Mouse (Mus musculus) CH12.LX (cell line): Measurements from ENCODE around the gene Txndc15. TPM values are rescaled to one million over a fixed set of nuclear protein-coding genes. Genes with fewer than 3 reads are reported as not detected.

ENCODE experiments used
- DNase-seq: peaks from one replicate; pipeline ENCODE4 v3.0.0-alpha.2; 2013; ENCODE audit errors: extremely low read depth
- H3K27ac ChIP-seq: 2 replicates; pipeline ENCODE4 v1.5.1; 2012; ENCODE audit warnings: low read depth, mild to moderate bottlenecking, control low read depth, moderate library complexity; ENCODE audit not compliant: insufficient read depth
- H3K27me3 ChIP-seq: replicated peaks from 2 replicates; pipeline ENCODE3; 2012; ENCODE audit warnings: inconsistent platforms
- H3K36me3 ChIP-seq, 2 experiments: replicated peaks in 1 of 2; 2 replicates each; pipeline versions ENCODE3 to v1.6.1; 2012; ENCODE audit warnings: inconsistent platforms in 1 of 2, low read length in 1 of 2, mild to moderate bottlenecking in 1 of 2, mixed read lengths in 1 of 2, moderate library complexity in 1 of 2; ENCODE audit not compliant: control insufficient read depth in 1 of 2, insufficient read depth in 1 of 2
- H3K4me1 ChIP-seq, 2 experiments: 2 replicates each; pipeline ENCODE4 v1.6.1; 2012; ENCODE audit warnings: inconsistent platforms in 1 of 2, moderate library complexity in 1 of 2; ENCODE audit not compliant: insufficient read depth in 2 of 2, control insufficient read depth in 1 of 2
- H3K4me2 ChIP-seq: 2 replicates; pipeline ENCODE4 v1.6.1; 2012; ENCODE audit warnings: low read depth, mild to moderate bottlenecking, control low read depth; ENCODE audit not compliant: poor library complexity, insufficient read depth, severe bottlenecking
- H3K4me3 ChIP-seq, 3 experiments: fragments of 150-350 bp in 1 of 3; sonication (generic) in 1 of 3; replicated peaks in 1 of 3; 2 replicates each; pipeline versions ENCODE3 to v1.5.1; 2011 to 2012; ENCODE audit warnings: low read depth in 2 of 3, low read length in 2 of 3, mild to moderate bottlenecking in 2 of 3, moderate library complexity in 2 of 3, control low read depth in 1 of 3, improper control_type of control experiment in 1 of 3, inconsistent platforms in 1 of 3, mixed read lengths in 1 of 3; ENCODE audit not compliant: poor library complexity in 1 of 3
- H3K79me2 ChIP-seq: replicated peaks from 2 replicates; pipeline ENCODE4 v1.6.1; 2012; ENCODE audit warnings: mild to moderate bottlenecking, moderate library complexity; ENCODE audit not compliant: control insufficient read depth, poor library complexity, insufficient read depth, severe bottlenecking; ENCODE audit errors: extremely low read depth
- H3K9ac ChIP-seq: 2 replicates; pipeline ENCODE4 v1.6.1; 2012; ENCODE audit warnings: low read depth, mild to moderate bottlenecking, control low read depth, moderate library complexity; ENCODE audit not compliant: insufficient read depth
- H3K9me3 ChIP-seq: replicated peaks from 2 replicates; pipeline ENCODE3; 2012; ENCODE audit warnings: low read length, inconsistent platforms, mixed read lengths
- CHD2 ChIP-seq: IDR thresholded peaks from 2 replicates; pipeline ENCODE4 v1.6.1; 2011; ENCODE audit warnings: low read length, improper control_type of control experiment
- CTCF ChIP-seq, 2 experiments: IDR thresholded peaks in 1 of 2; conservative IDR thresholded peaks in 1 of 2; 2 replicates each; pipeline ENCODE4 v1.5.1; 2011 to 2012; ENCODE audit warnings: low read depth in 2 of 2, low read length in 2 of 2, improper control_type of control experiment in 1 of 2, inconsistent platforms in 1 of 2, mild to moderate bottlenecking in 1 of 2, moderate library complexity in 1 of 2
- GABPA ChIP-seq: IDR thresholded peaks from 2 replicates; pipeline ENCODE4 v1.6.1; 2012; ENCODE audit warnings: low read depth, low read length, improper control_type of control experiment, inconsistent platforms; ENCODE audit not compliant: insufficient replicate concordance
- JUN ChIP-seq: IDR thresholded peaks from 2 replicates; pipeline ENCODE4 v1.6.1; 2011; ENCODE audit warnings: low read depth, mild to moderate bottlenecking, low read length, improper control_type of control experiment, moderate library complexity; ENCODE audit not compliant: insufficient read depth
- JUND ChIP-seq: conservative IDR thresholded peaks from 2 replicates; pipeline ENCODE4 v1.6.1; 2011; ENCODE audit warnings: low read depth, low read length, improper control_type of control experiment
- KAT2A ChIP-seq: IDR thresholded peaks from 2 replicates; pipeline ENCODE4 v1.6.1; 2012; ENCODE audit warnings: low read length, improper control_type of control experiment, inconsistent platforms; ENCODE audit not compliant: insufficient replicate concordance
- MAFK ChIP-seq: IDR thresholded peaks from 2 replicates; pipeline ENCODE4 v1.6.1; 2011; ENCODE audit warnings: low read length, improper control_type of control experiment; ENCODE audit not compliant: insufficient replicate concordance
- NELFE ChIP-seq: IDR thresholded peaks from 2 replicates; pipeline ENCODE4 v1.6.1; 2011; ENCODE audit warnings: low read depth, low read length, improper control_type of control experiment
- NRF1 ChIP-seq: IDR thresholded peaks from 2 replicates; pipeline ENCODE4 v1.6.1; 2014; ENCODE audit warnings: low read depth, mild to moderate bottlenecking, inconsistent platforms, low read length, improper control_type of control experiment, moderate library complexity
- PAX5 ChIP-seq: IDR thresholded peaks from 2 replicates; pipeline ENCODE4 v1.6.1; 2012; ENCODE audit warnings: low read length, inconsistent platforms, mixed read lengths
- POLR2A ChIP-seq: IDR thresholded peaks from 2 replicates; pipeline ENCODE4 v1.6.1; 2011; ENCODE audit warnings: low read depth, mild to moderate bottlenecking, improper control_type of control experiment, low read length
- RCOR1 ChIP-seq: conservative IDR thresholded peaks from 2 replicates; pipeline ENCODE4 v1.6.1; 2012; ENCODE audit warnings: low read depth, mild to moderate bottlenecking, inconsistent platforms, low read length, improper control_type of control experiment
- TBP ChIP-seq: conservative IDR thresholded peaks from 2 replicates; pipeline ENCODE4 v1.6.1; 2011; ENCODE audit warnings: low read depth, low read length, improper control_type of control experiment
- USF2 ChIP-seq: conservative IDR thresholded peaks from 2 replicates; pipeline ENCODE4 v1.6.1; 2011; ENCODE audit warnings: low read depth, low read length, improper control_type of control experiment
- ZMIZ1 ChIP-seq: IDR thresholded peaks from 2 replicates; pipeline ENCODE4 v1.6.1; 2012; ENCODE audit warnings: low read depth, mild to moderate bottlenecking, inconsistent platforms, low read length, improper control_type of control experiment
- ZNF384 ChIP-seq: IDR thresholded peaks from 2 replicates; pipeline ENCODE4 v1.6.1; 2012; ENCODE audit warnings: low read depth, low read length, improper control_type of control experiment, inconsistent platforms
- dilution Hi-C: fragments of 300-500 bp; cut with MboI; formaldehyde crosslinking; loops from 2 replicates; pipeline ENCODE4 v1.14.3; 2020; ENCODE audit warnings: low sequenced_read_pairs; ENCODE audit not compliant: extremely low pct_unique_long_range_greater_than_20kb, extremely low pct_ligation_motif_present
- in situ Hi-C: fragments of 300-500 bp; cut with MboI; formaldehyde crosslinking; loops from 3 replicates; pipeline ENCODE4 v1.14.3; 2019; ENCODE audit warnings: low sequenced_read_pairs, low pct_ligation_motif_present, low pct_unique_long_range_greater_than_20kb, mixed read lengths
- polyA plus RNA-seq: library from polyadenylated mRNA; unstranded; fragments of >175 nt; gene quantifications from 2 replicates; pipeline ENCODE4 v1.2.1, GENCODE M21; 2012; ENCODE audit warnings: low read depth; ENCODE audit not compliant: insufficient read length
- total RNA-seq, 2 experiments: library from RNA; depleted of rRNA; stranded (reverse); fragments of 300-350 nt in 1 of 2; fragments of >200 nt in 1 of 2; gene quantifications; 2 replicates each; pipeline ENCODE4 v1.2.3; 2012 to 2014

The Txndc15 gene
- total and polyA plus RNA-seq, 3 experiments: 34.6 to 48.7 (median 37.4) TPM

- H3K27me3 ChIP-seq: no peaks in the 10 kb centered on the region
- dilution Hi-C loops (no loop called here), in situ Hi-C loops (no loop called here)
- TF ChIP-seq ZNF384: no peak
- TF ChIP-seq CTCF (conservative IDR thresholded peaks at IDR 0.05 in 1 of 2, IDR thresholded peaks at IDR 0.05 in 1 of 2; ENCODE audit: low read depth in 2 of 2, low read length in 2 of 2): no peak
- no peak for TF ChIP-seq POLR2A
- no peak for TF ChIP-seq RCOR1
- no peak for TF ChIP-seq PAX5
- TF ChIP-seq GABPA: no peak
- no peak for TF ChIP-seq KAT2A
- no peak for TF ChIP-seq MAFK
- TF ChIP-seq JUND: no peak
- TF ChIP-seq USF2: no peak
- no peak for TF ChIP-seq TBP
- peaks cover 5 to 20% of the 10 kb centered on the region in 2 experiments for H3K4me1 ChIP-seq
- H3K27ac ChIP-seq: no peak overlapping the region
- no peaks in the 10 kb centered on the region for H3K79me2 ChIP-seq
- no peak overlapping the region for H3K4me3 ChIP-seq
- H3K4me2 ChIP-seq: no peak overlapping the region
- DNase-seq: no peak
- H3K9ac ChIP-seq: no peak overlapping the region
- no peaks in the 10 kb centered on the region for H3K9me3 ChIP-seq
- H3K36me3 ChIP-seq: peaks cover 16 to 49% of the 10 kb centered on the region in 2 experiments
These were observed 30.9 kb upstream of the Txndc15 start for GRCm38 (mm10) chr13:55683581-55683980.

- peaks cover 5 to 20% of the 10 kb centered on the region in 2 experiments for H3K4me1 ChIP-seq
- H3K79me2 ChIP-seq: no peaks in the 10 kb centered on the region
- DNase-seq: peak; percentile 86
- in situ Hi-C loops (no loop called here), dilution Hi-C loops (no loop called here)
- H3K4me3 ChIP-seq: no peak overlapping the region
- H3K4me2 ChIP-seq: peak overlapping the region; percentile 37
- peaks cover 0 to 24% of the 10 kb centered on the region in 2 experiments for H3K36me3 ChIP-seq
- 0 out of 2 replicates have a peak overlapping the region, but pooled peaks have one; percentile 20 for H3K9ac ChIP-seq
- H3K9me3 ChIP-seq: no peaks in the 10 kb centered on the region
- TF ChIP-seq JUN (peak; percentile 63), CHD2 (no peak), JUND (peak; percentile 63; the same call in 1 of the 2 replicates), ZMIZ1 (0 out of 2 replicates have a peak, but pooled peaks have one; percentile 30), POLR2A (peak; percentile 51), NELFE (peak; percentile 29; the same call in 1 of the 2 replicates), TBP (0 out of 2 replicates have a peak, but pooled peaks have one; percentile 28), NRF1 (no peak)
- no peaks in the 10 kb centered on the region for H3K27me3 ChIP-seq
- no peak overlapping the region; the same call in 1 of the 2 replicates for H3K27ac ChIP-seq
These were observed 28.3 kb upstream of the Txndc15 start for GRCm38 (mm10) chr13:55686107-55686633.
